Mouse (Mus musculus): Measurements from ENCODE around the gene Akap13.
A peak's percentile ranks its signal among the peaks of the same experiment; 100 is the strongest.

The Akap13 gene

DNA sequence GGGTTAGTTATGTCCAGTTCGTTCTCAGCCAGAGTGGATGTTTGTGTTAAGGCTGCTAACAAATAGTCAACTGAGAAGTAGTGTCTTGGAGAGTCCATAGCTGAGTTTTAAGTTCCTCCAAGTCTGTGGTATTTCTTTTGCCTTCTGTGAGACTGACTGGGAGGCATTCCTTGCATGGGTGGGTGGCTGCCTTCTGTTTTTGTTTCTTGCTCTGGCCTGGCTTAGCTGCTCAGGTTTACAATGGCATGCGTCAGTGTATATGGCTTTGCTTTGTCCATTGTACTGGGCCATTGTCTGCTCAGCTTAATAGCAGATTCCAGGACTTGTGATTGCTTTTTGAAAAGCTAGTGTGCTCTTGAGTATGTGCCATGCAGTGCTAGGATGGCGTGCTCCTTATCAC is 65.9 kb downstream of the Akap13 start:
- DNase-seq: no peak

DNA sequence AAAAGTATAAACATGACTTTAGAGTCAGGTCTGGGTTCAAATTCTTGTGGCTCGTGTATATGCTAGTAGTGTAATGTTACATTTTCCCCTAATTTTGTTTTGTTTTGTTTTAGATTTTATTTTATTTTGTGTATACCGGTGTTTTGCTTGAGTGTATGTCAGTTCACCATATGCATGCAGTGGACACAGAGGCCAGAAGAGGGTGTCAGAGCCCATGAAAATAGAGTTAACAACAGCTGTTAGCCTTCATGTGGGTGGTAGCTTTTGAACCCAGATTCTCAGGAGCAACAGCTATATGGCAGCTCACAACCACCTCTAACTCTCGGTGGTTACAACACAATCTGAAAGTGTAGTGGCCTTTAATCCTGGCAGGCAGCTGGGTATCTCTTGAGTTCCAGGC is 66.9 kb downstream of the Akap13 start:
- DNase-seq: no peak

DNA sequence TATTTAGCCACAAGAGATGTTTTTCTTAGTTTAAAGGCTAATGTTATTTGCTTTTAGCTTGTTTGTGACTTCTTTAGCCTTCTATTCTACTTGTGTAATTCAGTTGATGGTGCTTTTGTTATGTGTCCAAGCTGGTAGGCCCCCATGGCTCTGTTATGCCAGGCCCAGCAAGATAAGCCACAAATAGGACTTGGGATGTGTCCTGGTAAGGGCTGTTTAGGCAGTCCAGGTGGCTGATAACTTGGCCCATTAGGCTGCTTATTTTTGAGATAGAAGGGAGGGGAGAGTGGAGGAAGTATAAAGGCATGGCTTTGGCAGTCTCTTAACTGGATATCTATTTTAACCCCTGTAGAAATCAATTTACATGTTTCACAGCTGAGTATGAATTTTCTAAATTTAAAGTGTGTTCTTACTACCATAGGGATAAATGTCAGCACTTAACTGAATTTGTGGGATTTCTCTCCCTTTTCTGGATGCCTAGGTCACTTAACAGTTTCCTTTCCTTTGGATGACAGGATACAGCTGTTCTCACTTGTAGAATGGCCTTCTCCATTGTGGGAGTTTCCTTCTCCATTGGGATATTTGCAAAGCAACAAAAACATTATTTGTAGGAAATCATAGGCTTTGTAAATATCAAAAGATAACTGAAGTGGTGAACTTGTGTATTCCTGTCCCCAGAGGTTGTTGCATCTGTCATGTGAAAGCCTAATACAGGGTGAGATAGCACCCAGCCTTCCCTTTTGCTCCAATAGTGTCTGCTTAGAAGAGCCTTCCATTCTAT is 69.6 kb downstream of the Akap13 start:
- no peak for DNase-seq

DNA sequence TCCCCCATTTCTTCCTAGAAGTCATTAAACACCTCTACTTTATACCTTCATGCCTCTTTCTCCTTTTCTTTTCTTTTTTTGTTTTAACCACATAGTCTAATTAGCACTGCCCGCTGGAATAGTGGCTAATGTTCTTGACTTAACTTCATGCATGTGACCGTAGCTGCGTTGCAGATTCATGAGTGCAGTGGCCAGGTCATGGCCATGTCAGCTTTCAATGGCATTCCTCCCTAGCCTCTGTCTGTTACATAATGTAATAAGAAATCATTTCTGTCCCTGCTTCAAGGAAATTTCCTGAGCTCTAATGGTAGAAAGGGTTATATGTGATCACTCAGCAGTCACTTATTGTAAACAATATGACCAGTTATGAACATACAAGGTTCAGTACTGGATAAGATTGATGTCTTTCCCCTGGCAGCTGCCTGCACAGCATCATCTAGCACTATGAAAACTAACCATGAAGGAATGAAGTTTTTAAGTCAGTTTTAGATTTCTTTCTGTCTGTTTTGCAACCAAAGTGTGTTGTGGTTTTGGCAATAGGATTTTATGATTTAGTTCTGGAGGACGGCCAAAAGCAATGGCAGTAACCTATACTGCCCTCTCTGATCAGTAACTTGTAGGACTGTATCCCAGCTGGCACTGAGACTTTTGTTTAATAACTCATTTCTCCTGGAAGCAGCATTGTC is 70.5 kb downstream of the Akap13 start:
- DNase-seq: no peak

DNA sequence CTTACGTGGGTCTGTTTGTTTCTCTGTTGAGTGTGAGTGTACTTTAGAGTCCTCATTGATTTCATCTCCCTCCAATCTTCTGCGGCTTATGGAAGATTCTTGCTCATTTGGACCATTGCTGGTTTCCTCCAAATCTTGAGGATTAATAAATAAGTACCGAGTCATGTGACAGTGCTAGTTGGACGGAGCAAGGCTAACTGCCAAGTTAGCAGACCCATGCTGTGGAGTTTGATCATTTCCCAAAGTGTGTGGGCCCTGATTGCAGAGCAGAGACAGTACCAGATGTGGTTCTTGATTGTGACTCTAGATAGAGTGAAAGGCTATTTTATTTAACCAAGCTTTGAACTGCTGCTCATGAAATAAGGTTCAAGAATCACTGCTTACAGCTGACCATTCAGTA is 73.4 kb downstream of the Akap13 start:
- DNase-seq: no peak

DNA sequence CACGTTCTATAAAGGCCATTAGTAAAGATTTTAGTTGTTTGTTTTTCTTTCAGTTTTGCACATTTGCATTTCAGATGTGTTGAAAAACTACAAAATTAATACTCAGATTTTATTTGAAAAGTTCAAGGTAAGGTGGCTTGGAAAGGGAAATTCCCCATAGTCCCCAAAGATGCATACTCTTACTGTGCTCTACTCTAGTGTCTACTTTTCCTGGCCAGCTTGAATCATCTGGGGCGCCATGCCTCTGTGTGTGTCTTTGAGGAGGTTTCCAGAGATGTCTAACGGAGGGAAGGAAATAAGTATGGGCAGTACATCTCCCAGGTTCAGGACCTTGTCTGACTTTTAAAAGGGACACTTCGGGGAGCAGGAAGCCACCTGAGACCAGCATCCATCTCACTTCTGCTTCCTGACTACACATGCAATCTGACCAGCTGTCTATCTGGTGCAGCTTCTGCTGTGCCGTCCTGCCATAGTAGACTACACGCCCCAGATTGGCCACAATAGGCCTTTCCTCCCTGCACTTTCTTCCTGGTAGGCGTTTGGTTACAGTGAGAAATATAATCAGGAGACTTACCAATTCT is 74.6 kb downstream of the Akap13 start:
- DNase-seq: no peak

DNA sequence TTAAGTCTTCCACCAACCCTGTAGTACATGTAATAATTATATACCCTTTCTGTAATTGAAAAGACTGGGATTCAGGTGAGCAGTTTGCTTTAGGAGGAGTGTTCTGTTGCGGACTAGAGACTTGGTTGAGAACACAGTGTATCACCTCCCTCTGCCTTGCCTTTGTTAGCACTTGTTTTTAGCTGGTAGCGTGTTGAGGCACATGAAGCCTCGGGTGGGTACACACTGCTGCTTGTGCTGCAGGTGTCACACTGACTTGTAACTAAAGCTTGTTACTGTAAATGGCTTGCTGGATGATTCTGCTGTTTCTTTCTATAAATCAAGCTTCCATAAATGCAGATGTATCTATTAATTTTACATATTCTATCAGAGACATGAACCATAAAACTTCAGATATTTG is 75.3 kb downstream of the Akap13 start:
- DNase-seq: no peak

DNA sequence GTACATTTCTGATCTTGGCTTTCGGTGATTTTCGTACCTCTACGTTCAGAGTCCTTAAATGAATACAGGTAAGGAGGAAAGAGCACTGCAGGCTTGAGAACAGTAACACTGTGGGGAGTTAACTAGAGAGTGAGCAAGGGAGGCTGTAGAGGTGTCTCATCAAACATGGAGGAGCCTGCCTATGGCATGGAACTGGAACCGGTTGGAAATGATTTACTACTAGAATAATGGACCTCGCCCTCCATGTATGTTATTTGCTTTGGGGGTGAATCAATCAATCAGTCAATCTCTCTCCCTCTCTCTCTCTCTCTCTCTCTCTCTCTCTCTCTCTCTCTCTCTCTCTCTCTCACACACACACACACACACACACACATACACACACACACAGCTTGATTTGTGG is 77.7 kb downstream of the Akap13 start:
- DNase-seq: no peak

DNA sequence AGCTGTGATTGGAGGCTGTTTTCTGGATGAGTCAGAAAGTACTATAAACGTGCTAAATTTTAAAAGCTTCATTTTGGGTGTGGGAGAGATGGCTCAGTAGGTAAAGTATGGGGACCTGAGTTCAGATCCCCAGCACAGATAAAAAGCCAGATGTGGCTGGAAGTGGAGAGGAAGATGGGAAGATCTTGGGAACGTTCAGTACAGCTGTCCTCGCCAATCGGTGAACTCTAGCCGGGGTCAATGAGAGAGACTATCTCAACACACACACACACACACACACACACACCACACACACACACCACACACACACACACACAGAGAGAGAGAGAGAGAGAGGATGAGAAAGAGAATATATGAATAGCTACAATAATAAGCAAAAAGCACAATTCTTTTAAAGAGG is 81.0 kb downstream of the Akap13 start:
- no peak for DNase-seq

DNA sequence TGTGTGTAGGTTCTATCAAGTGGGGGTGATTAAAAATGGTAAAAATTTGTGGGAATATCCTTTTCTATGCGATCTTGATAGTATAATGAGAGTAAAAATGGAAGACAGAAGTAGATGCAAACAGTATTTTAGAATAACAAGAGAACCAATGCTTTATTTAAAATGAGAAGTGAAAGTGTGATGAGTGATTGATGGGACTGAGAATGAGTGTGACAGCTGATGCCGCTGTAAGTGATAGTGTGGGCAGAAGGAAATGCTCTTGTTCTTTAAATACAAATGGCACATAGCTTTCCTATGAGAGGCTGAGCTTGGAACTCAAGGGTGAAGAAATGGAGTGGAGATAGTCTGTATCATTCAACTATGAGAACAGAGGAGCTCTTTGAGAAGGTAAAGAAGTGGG is 82.2 kb downstream of the Akap13 start:
- DNase-seq: no peak

DNA sequence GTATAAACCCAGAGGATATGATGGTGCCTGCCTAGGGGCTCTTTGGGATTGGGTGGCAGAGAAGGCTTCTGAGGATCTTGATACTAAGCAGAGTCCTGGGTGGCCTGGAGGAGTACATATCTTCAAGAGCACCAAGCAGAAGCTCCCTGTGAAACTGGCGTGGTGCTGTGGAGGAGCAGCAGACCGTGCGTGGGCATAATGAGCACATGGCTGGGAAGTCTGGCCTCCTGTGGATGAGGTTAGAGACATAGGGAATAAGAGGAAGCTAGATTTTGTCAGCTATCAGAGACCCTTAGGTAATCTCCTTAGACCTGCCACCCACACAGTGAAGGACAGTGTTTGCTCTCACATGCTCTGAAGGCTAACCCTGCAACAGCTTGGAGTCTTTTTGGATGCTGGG is 83.2 kb downstream of the Akap13 start:
- DNase-seq: peak in 1 of 2 experiments; percentile 16

DNA sequence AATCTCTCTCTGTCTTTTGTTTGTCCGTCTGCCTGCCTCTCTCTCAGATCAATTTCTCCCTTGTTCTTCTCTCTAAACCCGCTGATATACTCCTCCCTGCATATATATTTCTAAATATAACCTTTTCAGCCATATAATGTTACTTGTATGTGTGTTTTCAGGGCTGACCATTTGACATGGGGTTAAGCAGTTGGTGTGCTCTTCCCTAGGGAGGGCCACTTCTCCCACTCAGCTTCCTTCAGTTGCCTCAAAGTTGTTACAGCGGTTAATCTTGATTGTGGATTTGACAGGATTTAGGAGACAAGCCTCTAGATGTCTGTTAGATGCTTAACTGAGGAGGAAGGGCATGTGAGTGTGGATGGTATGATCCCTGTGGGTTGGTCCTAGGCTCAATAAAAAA is 83.8 kb downstream of the Akap13 start:
- no peak for DNase-seq

DNA sequence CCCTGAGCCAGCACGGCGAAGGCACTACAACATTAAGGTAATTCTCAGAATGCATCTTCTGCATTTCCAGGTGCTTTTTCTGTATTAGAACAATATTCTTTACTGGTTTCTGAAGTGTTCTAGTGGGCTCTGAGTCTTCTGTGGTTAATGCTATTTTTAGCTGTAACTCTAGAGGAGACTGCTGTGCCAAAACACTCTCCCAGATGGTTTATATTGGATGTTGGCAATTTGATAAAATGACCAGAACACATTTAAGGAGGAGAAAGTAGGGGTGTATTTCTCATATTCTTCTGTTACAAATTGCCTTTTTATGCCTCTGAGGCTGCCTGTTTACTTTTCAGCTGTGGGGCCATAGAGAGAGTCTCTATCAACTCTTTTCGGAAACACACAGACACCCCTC is 94.5 kb downstream of the Akap13 start:
- DNase-seq: no peak

DNA sequence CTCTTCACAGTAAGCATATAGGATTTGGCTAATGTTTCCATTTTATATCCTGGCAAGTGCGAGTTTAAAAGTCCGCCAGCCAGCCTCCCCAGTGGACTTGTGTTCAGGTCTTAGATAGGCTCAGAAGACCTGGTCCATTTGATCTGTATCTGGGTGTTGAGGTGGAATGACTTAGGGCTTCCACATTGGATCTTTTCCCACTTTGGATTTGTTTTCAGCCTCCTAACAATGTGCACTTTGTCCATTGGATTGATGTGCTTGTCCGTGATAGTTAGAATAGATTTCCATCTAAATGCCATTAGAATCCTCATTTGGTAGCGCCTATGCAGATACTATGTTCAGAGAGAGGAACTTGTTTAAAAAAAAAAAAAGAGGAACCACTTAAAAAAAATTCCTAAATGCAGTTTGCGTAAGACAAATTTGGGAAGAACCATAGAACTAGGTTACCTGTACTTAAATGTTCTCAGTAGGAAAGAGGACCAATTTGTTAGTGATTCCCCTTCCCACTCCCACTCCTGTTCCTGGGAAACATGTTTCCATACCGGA is 95.5 kb downstream of the Akap13 start:
- no peak for DNase-seq

DNA sequence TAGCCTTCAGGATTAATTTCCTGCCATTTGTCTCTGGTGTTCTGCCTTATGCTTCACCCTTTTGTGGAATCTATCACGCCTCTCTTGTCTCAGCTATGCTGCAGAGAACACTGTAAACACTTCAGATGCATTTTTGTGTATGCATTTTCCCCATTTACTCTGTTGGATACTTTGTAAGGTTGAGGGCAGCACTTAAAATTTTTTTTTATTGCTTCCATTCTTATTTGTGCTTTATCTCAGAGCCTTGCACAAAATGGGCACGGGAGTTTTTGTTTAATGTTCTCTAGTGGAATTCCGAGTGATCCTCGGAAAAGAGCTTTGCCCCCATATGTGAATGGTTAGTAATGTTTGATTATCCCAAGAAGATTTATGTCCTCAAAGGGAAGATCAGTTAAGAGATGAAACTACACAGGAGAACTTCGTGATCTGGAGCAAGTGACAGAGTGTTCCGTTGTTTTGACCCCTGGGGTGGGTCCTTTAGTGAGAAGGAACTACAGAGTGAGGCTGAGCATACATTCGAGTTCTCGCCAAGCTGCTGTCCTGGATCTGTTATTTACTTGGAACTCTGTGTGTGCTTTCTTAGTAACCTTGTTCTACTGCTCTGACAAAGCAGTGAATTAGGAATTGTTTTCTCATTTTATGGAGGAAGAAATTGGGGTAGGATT is 97.8 kb downstream of the Akap13 start:
- DNase-seq: no peak

DNA sequence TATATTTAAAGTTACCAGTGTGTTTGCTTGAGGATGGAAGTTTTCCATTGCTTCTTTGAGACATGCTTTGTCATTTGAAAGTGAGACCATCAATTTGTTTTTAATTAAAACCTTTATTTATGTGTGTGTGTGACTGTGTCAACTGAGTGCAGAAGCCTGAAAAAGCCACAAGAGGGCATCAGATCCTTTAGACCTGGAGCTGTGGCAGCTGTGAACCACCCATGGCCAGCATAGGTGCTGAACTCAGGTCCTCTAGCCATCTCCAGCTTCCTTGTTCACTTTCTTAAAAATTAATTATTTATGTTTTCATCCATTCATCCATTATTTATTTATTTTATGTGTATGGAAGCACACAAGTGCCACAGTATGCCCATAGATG is 98.3 kb downstream of the Akap13 start:
- no peak for DNase-seq

DNA sequence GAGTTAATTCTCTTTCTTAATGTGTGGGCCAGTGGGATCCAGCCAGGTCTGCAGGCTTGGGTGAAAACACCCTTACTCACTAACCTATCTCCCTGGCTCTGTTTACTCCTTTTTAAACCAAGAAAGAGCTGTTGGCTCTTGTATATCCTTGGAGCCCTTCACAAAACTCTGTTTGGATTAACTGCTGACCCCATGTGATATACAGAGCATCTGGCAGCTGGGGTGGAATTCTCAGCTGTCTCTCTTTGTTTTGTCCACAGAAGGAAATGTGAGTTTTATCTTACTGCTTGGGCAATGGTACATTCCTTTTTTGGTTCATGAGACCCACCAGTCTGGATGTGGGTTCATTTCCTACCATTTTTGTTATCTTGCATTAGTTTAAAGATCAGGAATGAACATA is 98.7 kb downstream of the Akap13 start:
- DNase-seq: peak in 1 of 2 experiments; percentile 49

DNA sequence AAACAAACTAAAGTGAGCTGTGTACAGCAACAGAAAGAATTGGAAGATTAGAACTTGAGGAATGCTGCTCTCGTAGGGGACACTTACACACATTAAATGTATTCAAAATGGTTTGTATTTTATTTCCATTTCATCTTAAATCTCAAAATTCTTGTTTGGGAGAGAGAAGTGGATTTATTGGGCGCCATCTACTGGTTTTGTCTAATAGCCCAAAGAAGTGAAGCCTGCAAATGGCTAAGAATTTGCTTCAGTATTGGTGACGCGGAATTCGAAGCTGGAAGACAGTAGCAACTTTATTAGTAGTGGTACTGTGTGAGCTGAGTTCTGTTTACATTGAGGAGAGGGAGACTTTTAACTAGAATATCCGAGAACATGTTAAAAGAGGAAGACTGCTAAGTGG is 100.6 kb downstream of the Akap13 start:
- DNase-seq: no peak

DNA sequence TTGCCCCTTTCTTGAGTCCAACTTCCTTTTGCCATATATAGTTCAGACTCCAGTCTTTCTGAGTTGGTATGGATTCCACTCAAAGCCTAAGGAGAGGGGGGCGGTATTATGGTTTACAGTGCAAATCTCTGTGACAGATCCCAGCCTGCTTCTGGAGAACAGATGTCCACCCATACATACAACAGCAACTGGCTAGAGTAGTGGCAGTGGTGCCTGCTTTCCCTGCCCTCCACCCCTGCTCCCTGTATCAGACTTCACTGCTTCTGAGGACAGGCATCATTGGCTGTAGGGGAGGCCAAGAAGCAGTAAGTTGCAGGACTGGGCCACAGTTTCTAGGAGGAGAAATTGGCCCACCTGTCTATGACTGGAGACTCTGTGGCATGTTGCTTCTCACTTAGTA is 102.9 kb downstream of the Akap13 start:
- DNase-seq: no peak

DNA sequence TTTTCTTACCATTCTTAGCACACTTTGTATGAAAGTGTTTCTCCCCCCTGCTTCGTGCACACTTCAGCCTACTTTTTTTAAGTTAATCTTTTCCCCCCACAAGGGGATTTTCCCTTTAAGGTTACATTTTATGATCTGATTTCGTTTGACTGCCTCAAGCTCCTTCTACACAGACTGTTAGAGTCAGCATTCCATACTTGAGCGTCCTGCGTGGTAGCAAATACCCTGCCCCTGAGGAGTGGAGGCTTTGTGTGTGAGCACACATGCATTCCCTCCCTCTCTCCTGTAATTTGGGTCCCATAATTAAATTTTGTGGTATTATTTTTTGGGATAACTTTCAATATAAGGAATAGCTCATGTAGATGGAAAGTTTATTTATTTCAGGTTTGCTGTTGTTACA is 103.8 kb downstream of the Akap13 start:
- no peak for DNase-seq

DNA sequence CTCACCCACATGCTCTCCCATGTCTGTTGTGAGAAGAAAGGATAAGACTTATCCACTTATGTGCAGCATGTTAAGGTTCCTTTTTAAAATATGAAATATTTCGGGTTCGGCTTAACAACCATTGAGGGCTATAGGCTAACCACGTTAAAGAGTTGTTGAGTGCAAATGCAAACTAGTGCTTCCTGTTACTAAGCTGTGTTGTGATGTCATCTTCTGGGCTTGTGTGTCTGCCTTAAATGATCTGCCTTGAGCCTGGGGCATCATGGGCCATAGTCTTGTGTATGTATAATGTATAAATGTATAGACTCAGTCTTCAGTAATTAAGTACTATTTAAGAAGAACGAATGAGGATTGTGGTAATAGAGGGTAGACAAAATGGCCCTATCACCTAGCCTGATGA is 104.6 kb downstream of the Akap13 start:
- DNase-seq: no peak

DNA sequence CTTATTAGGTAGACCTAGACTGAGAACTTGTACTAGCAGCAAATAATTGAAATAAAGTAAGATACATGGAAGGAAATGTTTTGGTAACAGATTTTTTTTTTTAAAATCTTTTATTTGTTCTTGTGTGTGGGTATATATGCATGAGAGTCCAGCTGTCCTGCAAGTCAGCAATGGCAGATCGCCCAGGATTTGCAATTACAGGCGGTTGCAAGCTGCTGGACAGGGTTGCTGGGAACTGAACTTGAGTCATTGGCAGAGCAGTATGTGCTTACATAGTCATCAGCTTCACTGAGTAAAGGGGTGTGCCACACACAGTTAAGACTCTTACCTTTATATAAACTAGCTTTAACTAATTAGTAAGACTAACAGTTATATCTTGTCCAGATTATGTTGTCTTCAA is 105.2 kb downstream of the Akap13 start:
- no peak for DNase-seq

DNA sequence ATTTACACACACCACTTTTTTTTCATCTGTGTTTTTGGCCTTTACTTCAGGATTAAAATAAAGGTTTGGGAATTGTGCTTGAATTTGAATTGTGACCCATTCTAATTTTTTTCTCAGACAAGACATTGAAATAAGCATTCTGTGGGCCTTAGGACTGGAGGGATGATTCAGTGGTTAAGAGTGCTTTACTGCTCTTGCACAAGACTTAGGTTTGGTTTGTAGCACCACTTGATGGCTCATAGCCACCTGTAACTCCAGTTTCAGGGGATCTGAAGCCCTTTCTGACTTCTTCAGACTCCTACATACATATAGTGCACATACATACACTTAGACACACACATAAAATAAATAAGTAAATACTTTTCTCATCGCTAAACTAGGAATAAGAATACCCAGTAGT is 105.8 kb downstream of the Akap13 start:
- DNase-seq: no peak

DNA sequence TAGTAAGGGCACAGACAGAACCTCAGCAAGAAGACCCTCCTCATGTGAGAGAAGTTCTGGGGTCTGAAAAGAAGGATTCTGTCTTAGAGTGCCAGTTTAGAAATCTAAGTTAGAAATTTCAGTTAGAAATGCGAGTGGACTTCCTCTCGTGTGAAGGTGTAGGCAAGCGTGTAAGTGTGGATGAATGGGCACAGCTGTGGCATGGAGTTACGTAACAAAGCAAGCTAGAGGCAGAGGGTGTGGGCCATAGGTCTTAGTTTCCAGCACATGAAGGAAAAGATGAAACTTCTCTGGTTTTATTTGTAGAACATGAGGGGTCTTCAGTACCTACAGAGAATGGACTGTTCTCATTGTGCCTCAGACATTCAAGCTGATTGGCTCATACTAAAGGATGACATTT is 112.9 kb downstream of the Akap13 start:
- DNase-seq: peak in 1 of 2 experiments; percentile 44

Measured in lung, postnatal 4 days (tissue).